Comparison of ENCODE assay signal across 14 mouse cellular contexts in the genomic region with DNA sequence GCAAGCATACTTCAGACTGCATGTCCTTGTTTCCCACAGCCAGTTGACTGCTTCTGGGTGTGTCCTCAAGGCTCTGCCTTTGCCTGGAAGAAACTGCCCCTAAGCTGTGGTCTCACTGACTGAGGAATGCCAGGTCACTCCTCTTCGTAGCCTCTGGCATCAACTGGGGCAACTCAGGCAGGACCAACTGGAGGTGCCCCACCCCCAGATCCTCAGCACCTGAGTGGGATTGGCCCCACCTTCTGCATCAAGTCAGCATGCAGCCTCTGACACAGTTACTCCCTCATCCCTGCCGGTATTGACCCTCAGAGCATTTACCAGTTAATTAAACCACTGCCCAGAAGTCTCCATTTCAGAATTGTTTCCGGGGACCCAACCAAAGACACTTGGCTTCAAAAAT. TPM values are rescaled to one million over a fixed set of nuclear protein-coding genes. Genes with fewer than 3 reads are reported as not detected.
A peak's percentile ranks its signal among the peaks of the same experiment; 100 is the strongest.
DNase-seq lines count a peak whose midpoint lies in the region; ATAC-seq and TF ChIP-seq lines count a peak whose summit lies in the region.
"Had no signal": no experiment of that assay in that cellular context is flagged by ENCODE, and none has a peak within 500 bp of the region (broad histone marks: within the 10 kb centered on the region; RNA-seq: fewer than 3 reads in every experiment).

No protein-coding gene starts in this region.

- no peak for ATAC-seq in liver, embryonic 13.5 days (ENCODE audit: low read depth)
- ATAC-seq in liver, embryonic 11.5 days (replicated peaks; ENCODE audit: low FRiP score), result no peak
- ATAC-seq: midbrain, embryonic 16.5 days had no signal

- no peak for DNase-seq in liver, embryonic 13.5 days
- no peak for DNase-seq in liver, embryonic 11.5 days (ENCODE audit: low spot score)
- peak; percentile 18 for DNase-seq in lung, postnatal 36 days
- peak; percentile 46 to 59 for DNase-seq in thymus, postnatal 10 days (ENCODE audit: low spot score in 2 of 2)
- DNase-seq in left cerebral cortex, adult 2 months (ENCODE audit: extremely low spot score in 1 of 2, low spot score in 2 of 2), result no peak
- DNase-seq in frontal cortex, postnatal 10 days (ENCODE audit: low spot score in 2 of 2), result no peak
- DNase-seq: left cerebral cortex, postnatal 4 days had no signal

- H3K4me2 ChIP-seq in liver, embryonic 13.5 days, result no peak overlapping the region
- H3K4me2 ChIP-seq in liver, embryonic 11.5 days, result no peak overlapping the region
- H3K4me2 ChIP-seq: embryonic facial prominence, embryonic 13.5 days; neural tube, embryonic 12.5 days had no signal

- no peak overlapping the region for H3K4me3 ChIP-seq in liver, embryonic 13.5 days (replicated peaks)
- H3K4me3 ChIP-seq in liver, embryonic 11.5 days (ENCODE audit: low read depth, low read length), result no peak overlapping the region
- no peak overlapping the region for H3K4me3 ChIP-seq in bone marrow, adult 2 months (replicated peaks; ENCODE audit: control insufficient read depth, low read depth, low read length)
- no peak overlapping the region for H3K4me3 ChIP-seq in left cerebral cortex, adult 2 months
- H3K4me3 ChIP-seq: embryonic facial prominence, embryonic 13.5 days; forebrain, embryonic 10.5 days; neural tube, embryonic 12.5 days had no signal

- TF ChIP-seq CTCF in bone marrow, adult 2 months (IDR thresholded peaks at IDR 0.05; ENCODE audit: control insufficient read depth, insufficient read depth, low read length), result no peak
- no peak for TF ChIP-seq CTCF in left cerebral cortex, adult 2 months (IDR thresholded peaks at IDR 0.05)

- no peak overlapping the region for H3K9ac ChIP-seq in liver, embryonic 13.5 days
- H3K9ac ChIP-seq in liver, embryonic 11.5 days (ENCODE audit: low read depth, low read length), result no peak overlapping the region
- H3K9ac ChIP-seq: embryonic facial prominence, embryonic 13.5 days; neural tube, embryonic 12.5 days had no signal

- WGBS in liver, embryonic 13.5 days (ENCODE audit: insufficient replicate concordance), result 42% methylated on average over 3 of the region's 3 CpGs
- WGBS in liver, embryonic 11.5 days, result 61% methylated on average over 3 of the region's 3 CpGs
- 17% methylated on average over 3 of the region's 3 CpGs for WGBS in bone marrow, adult 2 months

- intact Hi-C loops in left cerebral cortex, adult 2 months (cut with DNase I), result loop anchor here (5.0 kb wide), 2 partner anchors 199 to 449 kb away; no protein-coding TSS in a partner anchor

- no peak for TF ChIP-seq POLR2A in bone marrow, adult 2 months (IDR thresholded peaks at IDR 0.05; ENCODE audit: borderline replicate concordance, control insufficient read depth, low read depth, low read length)

- peak overlapping the region; percentile 37 for H3K27ac ChIP-seq in liver, embryonic 13.5 days
- no peak overlapping the region for H3K27ac ChIP-seq in liver, embryonic 11.5 days (ENCODE audit: low read depth, low read length)
- peak overlapping the region; percentile 95 for H3K27ac ChIP-seq in bone marrow, adult 2 months (ENCODE audit: control insufficient read depth, insufficient read depth, low read depth, low read length, poor library complexity)
- H3K27ac ChIP-seq in left cerebral cortex, adult 2 months, result no peak overlapping the region
- H3K27ac ChIP-seq: embryonic facial prominence, embryonic 13.5 days; forebrain, embryonic 10.5 days; neural tube, embryonic 12.5 days had no signal

- H3K4me1 ChIP-seq in liver, embryonic 13.5 days (replicated peaks), result peaks cover 18% of the 10 kb centered on the region; the same call in 1 of the 2 replicates
- no peaks in the 10 kb centered on the region for H3K4me1 ChIP-seq in liver, embryonic 11.5 days (replicated peaks; ENCODE audit: control insufficient read depth, insufficient read depth, low read length)
- H3K4me1 ChIP-seq in bone marrow, adult 2 months (ENCODE audit: control insufficient read depth, insufficient read depth, low read length), result peaks cover 6% of the 10 kb centered on the region
- H3K4me1 ChIP-seq: embryonic facial prominence, embryonic 13.5 days; forebrain, embryonic 10.5 days; neural tube, embryonic 12.5 days had no signal

- no peaks in the 10 kb centered on the region for H3K36me3 ChIP-seq in liver, embryonic 13.5 days
- no peaks in the 10 kb centered on the region for H3K36me3 ChIP-seq in liver, embryonic 11.5 days (ENCODE audit: control insufficient read depth, insufficient read depth, low read length)
- H3K36me3 ChIP-seq: embryonic facial prominence, embryonic 13.5 days; forebrain, embryonic 10.5 days; neural tube, embryonic 12.5 days had no signal

- no peaks in the 10 kb centered on the region for H3K9me3 ChIP-seq in liver, embryonic 13.5 days (replicated peaks)
- H3K9me3 ChIP-seq in liver, embryonic 11.5 days (ENCODE audit: control insufficient read depth, low read length), result no peaks in the 10 kb centered on the region
- H3K9me3 ChIP-seq: embryonic facial prominence, embryonic 13.5 days; forebrain, embryonic 10.5 days; neural tube, embryonic 12.5 days had no signal

- H3K27me3 ChIP-seq in liver, embryonic 13.5 days, result no peaks in the 10 kb centered on the region
- H3K27me3 ChIP-seq in liver, embryonic 11.5 days (replicated peaks; ENCODE audit: control insufficient read depth, insufficient read depth, low read length), result no peaks in the 10 kb centered on the region
- H3K27me3 ChIP-seq: embryonic facial prominence, embryonic 13.5 days; neural tube, embryonic 12.5 days had no signal

RNA-seq across cellular contexts. Expression of a gene that starts 21.1 kb away (rescaled TPM):
- polyA plus RNA-seq in liver, embryonic 13.5 days (2015; fragmentation: Nextera tagmentation; extraction: Ambion mirVana), result 0.20 and 0.25 TPM in 2 replicates
- 0.52 and 0.66 TPM in 2 replicates for polyA plus RNA-seq in liver, embryonic 11.5 days (2014; fragmentation: Nextera tagmentation; extraction: Ambion mirVana)
- polyA plus RNA-seq in bone marrow, adult 2 months (2011; ENCODE audit: insufficient read depth, insufficient read length, low replicate concordance, missing spikeins), result not detected in 2 replicates
- under 1 TPM; 0.27 to 0.49 TPM for total RNA-seq in left cerebral cortex, adult 2 months (2021)
- total RNA-seq: heart, postnatal 25 days; left cerebral cortex, postnatal 4 days had no signal
- polyA plus RNA-seq: kidney, embryonic 14.5 days; neural tube, embryonic 12.5 days had no signal

Comparison
In these comparisons a context has a peak if more than half of its experiments do, and no peak if none do; other contexts are left out.
1. H3K27ac ChIP-seq: peak in liver, embryonic 13.5 days (single experiment) and bone marrow, adult 2 months (single experiment); none in liver, embryonic 11.5 days (single experiment) and left cerebral cortex, adult 2 months (single experiment).
2. DNase-seq: peak in lung, postnatal 36 days (single experiment) and thymus, postnatal 10 days (2 of 2); none in liver, embryonic 13.5 days (single experiment), liver, embryonic 11.5 days (single experiment), left cerebral cortex, adult 2 months (0 of 2) and frontal cortex, postnatal 10 days (0 of 2).